Mouse (Mus musculus): ENCODE results near the gene Ankrd13a. TPM values are rescaled to one million over a fixed set of nuclear protein-coding genes. Genes with fewer than 3 reads are reported as not detected.

The Ankrd13a gene
- total and polyA plus RNA-seq, 3 experiments, result 73.8 to 123 (median 89.4) TPM

DNA sequence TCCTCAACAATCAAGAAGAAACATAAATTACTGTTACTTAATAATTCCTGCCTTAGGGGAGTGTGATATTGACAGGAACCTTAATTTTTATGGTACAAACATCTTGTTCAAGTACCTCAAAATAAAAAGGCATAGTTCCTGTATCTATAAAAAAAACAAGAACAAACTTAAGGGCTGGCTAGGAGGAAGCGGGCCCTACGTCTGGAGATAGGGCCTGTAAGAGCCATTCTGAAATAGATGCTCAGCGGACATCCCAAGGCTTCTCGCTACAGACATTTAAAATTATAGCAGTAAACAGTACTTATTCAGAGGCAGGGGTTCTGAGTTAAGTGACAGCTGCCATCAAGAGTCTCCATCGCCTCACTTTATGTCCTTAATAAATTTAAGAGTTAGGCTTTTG, 27.0 kb upstream of the Ankrd13a start:
- Histone ChIP-seq H3K36me3 (replicated peaks in 1 of 2; ENCODE audit: control insufficient read depth in 1 of 2, insufficient read depth in 1 of 2, low read length in 1 of 2) (peaks cover 74 to 88% of the 10 kb centered on the region in 2 experiments), H3K4me3 (replicated peaks in 1 of 3; ENCODE audit: low read depth in 2 of 3, low read length in 2 of 3, poor library complexity in 1 of 3) (no peak overlapping the region), H3K4me1 (ENCODE audit: control insufficient read depth in 1 of 2, insufficient read depth in 2 of 2) (peaks cover 5 to 48% of the 10 kb centered on the region in 2 experiments), H3K9ac (ENCODE audit: insufficient read depth, low read depth) (no peak overlapping the region), H3K9me3 (replicated peaks; ENCODE audit: low read length) (no peaks in the 10 kb centered on the region), H3K27ac (ENCODE audit: insufficient read depth, low read depth) (no peak overlapping the region), H3K79me2 (replicated peaks; ENCODE audit: control insufficient read depth, extremely low read depth, insufficient read depth, poor library complexity, severe bottlenecking) (no peaks in the 10 kb centered on the region), H3K4me2 (ENCODE audit: insufficient read depth, low read depth, poor library complexity, severe bottlenecking) (no peak overlapping the region), H3K27me3 (replicated peaks) (no peaks in the 10 kb centered on the region)
- DNase-seq (ENCODE audit: extremely low read depth), result no peak
- dilution Hi-C loops (cut with MboI; ENCODE audit: extremely low pct_ligation_motif_present, extremely low pct_unique_long_range_greater_than_20kb, low sequenced_read_pairs) (no loop called here), in situ Hi-C loops (cut with MboI; ENCODE audit: low pct_ligation_motif_present, low pct_unique_long_range_greater_than_20kb, low sequenced_read_pairs) (no loop called here)
- no peak for TF ChIP-seq EP300 (IDR thresholded peaks at IDR 0.05; ENCODE audit: low read length)
- no peak for TF ChIP-seq MYC (IDR thresholded peaks at IDR 0.05; ENCODE audit: low read depth, low read length)

DNA sequence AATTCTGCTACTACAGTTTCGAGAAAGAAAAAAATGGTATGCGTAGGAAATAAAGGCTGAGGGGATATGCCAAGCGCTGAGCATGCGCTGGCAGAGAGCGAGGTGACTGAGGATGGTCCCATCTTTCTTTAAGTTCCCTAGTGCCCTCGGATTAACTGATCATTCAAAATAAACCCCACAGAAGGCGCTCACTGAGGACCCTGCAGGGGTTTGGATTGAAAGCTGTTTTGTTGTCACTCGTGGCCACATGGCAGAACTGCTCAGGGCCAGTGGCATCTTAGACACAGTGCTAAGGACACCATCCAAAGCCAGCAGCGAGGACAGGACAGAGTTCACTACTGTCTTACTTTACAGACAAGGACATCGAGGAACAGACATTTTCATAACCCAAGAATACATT, 24.2 kb upstream of the Ankrd13a start:
- peaks cover 67 to 86% of the 10 kb centered on the region in 2 experiments for H3K36me3 ChIP-seq (replicated peaks in 1 of 2; ENCODE audit: control insufficient read depth in 1 of 2, insufficient read depth in 1 of 2, low read length in 1 of 2)
- peaks cover 5 to 68% of the 10 kb centered on the region in 2 experiments for H3K4me1 ChIP-seq (ENCODE audit: control insufficient read depth in 1 of 2, insufficient read depth in 2 of 2)
- no peak for DNase-seq (ENCODE audit: extremely low read depth)
- H3K9me3 ChIP-seq (replicated peaks; ENCODE audit: low read length), result no peaks in the 10 kb centered on the region
- H3K79me2 ChIP-seq (replicated peaks; ENCODE audit: control insufficient read depth, extremely low read depth, insufficient read depth, poor library complexity, severe bottlenecking), result no peaks in the 10 kb centered on the region
- in situ Hi-C loops (cut with MboI; ENCODE audit: low pct_ligation_motif_present, low pct_unique_long_range_greater_than_20kb, low sequenced_read_pairs) (no loop called here), dilution Hi-C loops (cut with MboI; ENCODE audit: extremely low pct_ligation_motif_present, extremely low pct_unique_long_range_greater_than_20kb, low sequenced_read_pairs) (no loop called here)
- no peak overlapping the region for H3K4me2 ChIP-seq (ENCODE audit: insufficient read depth, low read depth, poor library complexity, severe bottlenecking)
- no peaks in the 10 kb centered on the region for H3K27me3 ChIP-seq (replicated peaks)
- no peak overlapping the region for H3K4me3 ChIP-seq (replicated peaks in 1 of 3; ENCODE audit: low read depth in 2 of 3, low read length in 2 of 3, poor library complexity in 1 of 3)
- no peak overlapping the region for H3K27ac ChIP-seq (ENCODE audit: insufficient read depth, low read depth)
- H3K9ac ChIP-seq (ENCODE audit: insufficient read depth, low read depth), result no peak overlapping the region
- TF ChIP-seq MEF2A (IDR thresholded peaks at IDR 0.05; ENCODE audit: borderline replicate concordance, low read depth, low read length) (no peak), UBTF (IDR thresholded peaks at IDR 0.05; ENCODE audit: low read depth, low read length) (no peak), NELFE (IDR thresholded peaks at IDR 0.05; ENCODE audit: low read depth, low read length) (no peak), E2F4 (IDR thresholded peaks at IDR 0.05; ENCODE audit: insufficient replicate concordance, low read depth, low read length) (no peak), HCFC1 (IDR thresholded peaks at IDR 0.05; ENCODE audit: low read depth, low read length) (no peak), RCOR1 (conservative IDR thresholded peaks at IDR 0.05; ENCODE audit: low read depth, low read length) (no peak), RAD21 (IDR thresholded peaks at IDR 0.05; ENCODE audit: low read depth, low read length) (no peak), ELF1 (IDR thresholded peaks at IDR 0.05; ENCODE audit: low read depth, low read length) (no peak)

DNA sequence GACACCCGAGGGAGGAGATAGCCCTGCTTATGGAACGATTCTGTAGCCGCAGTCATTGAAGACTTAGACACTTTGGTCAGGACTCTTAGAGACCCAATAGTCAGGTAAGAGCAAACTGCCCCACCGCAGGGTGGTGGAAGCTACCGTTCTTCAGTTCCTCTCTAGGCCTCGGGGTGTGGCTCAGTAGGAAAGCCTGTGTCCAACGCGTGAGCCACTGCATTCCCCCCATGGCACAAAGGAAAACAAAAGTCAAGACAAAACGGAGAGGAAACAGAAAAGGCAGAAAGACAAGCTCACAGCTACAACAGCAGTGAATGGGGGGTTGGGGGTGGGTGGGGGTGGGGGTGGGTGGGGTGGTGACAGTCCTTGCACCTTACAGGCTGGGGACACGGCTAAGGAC, 22.1 kb upstream of the Ankrd13a start:
- H3K36me3 ChIP-seq (replicated peaks in 1 of 2; ENCODE audit: control insufficient read depth in 1 of 2, insufficient read depth in 1 of 2, low read length in 1 of 2), result peaks cover 67 to 91% of the 10 kb centered on the region in 2 experiments
- no peak overlapping the region for H3K4me3 ChIP-seq (replicated peaks in 1 of 3; ENCODE audit: low read depth in 2 of 3, low read length in 2 of 3, poor library complexity in 1 of 3)

More for the DNA sequence above, 22.1 kb upstream of the Ankrd13a start:
- Histone ChIP-seq H3K9ac (ENCODE audit: insufficient read depth, low read depth) (no peak overlapping the region), H3K27ac (ENCODE audit: insufficient read depth, low read depth) (no peak overlapping the region), H3K27me3 (replicated peaks) (no peaks in the 10 kb centered on the region), H3K4me2 (ENCODE audit: insufficient read depth, low read depth, poor library complexity, severe bottlenecking) (no peak overlapping the region), H3K4me1 (ENCODE audit: control insufficient read depth in 1 of 2, insufficient read depth in 2 of 2) (peaks cover 0 to 52% of the 10 kb centered on the region in 2 experiments; a peak in 2 of 4 replicates), H3K9me3 (replicated peaks; ENCODE audit: low read length) (no peaks in the 10 kb centered on the region), H3K79me2 (replicated peaks; ENCODE audit: control insufficient read depth, extremely low read depth, insufficient read depth, poor library complexity, severe bottlenecking) (no peaks in the 10 kb centered on the region)
- in situ Hi-C loops (cut with MboI; ENCODE audit: low pct_ligation_motif_present, low pct_unique_long_range_greater_than_20kb, low sequenced_read_pairs), result no loop called here
- dilution Hi-C loops (cut with MboI; ENCODE audit: extremely low pct_ligation_motif_present, extremely low pct_unique_long_range_greater_than_20kb, low sequenced_read_pairs), result no loop called here
- DNase-seq (ENCODE audit: extremely low read depth), result no peak
- TF ChIP-seq POLR2A (IDR thresholded peaks at IDR 0.05; ENCODE audit: low read depth, low read length) (no peak), TCF12 (IDR thresholded peaks at IDR 0.05; ENCODE audit: low read depth, low read length) (no peak)

Measured in CH12.LX (cell line).